Mouse (Mus musculus): ENCODE results near the gene C130074G19Rik.

The C130074G19Rik gene

DNA sequence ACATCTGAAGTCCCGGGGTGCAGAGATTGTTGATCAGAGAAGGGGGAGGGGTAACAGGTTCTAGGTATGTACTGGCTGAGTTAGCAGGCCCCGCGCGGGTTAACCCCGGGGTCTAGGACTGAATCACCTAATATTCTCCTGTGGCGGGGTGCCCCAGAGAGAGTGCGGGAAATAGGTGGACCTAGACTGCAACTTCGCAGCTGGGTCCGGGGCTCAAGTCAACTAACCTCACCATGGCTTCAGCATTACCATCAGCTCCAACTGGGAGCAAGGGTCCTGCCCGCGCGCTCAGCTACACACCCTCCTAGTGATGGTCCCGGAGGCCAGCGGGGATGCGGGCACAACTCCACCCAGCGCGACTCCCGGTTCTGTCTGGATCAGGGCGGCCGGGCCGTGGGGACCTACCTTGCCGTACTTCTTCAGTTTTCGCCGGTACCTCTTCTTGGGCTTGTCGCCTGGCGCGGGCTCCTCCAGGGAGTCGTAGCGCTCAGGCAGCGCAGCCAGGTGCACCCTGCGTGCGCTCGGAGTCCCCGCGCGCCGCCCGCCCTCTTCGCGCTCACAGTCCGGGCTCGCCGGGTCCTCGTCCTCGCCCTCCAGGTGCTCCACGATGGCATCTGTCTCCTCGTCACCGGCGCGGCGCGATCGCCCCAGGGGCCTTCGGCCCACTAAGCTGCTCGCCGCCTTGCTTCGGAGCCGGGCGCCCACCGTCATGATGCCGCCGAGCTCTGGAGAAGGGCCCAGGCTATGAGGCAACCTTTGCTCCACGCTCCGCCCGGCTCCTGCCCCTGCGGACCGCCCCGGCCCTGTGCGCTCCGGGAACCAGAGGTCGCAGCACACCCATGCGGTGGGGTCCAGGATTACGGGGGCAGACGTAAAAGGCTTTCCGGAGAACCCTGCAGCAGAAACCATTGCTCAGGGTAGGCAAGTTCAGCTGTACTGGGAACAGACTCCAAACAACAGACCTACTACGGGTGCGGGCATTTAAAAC, at the start of gene C130074G19Rik:
Gene C130074G19Rik (minus strand): TSS at position 938 of the 988 bp plus-strand sequence.
- peak; percentile 90 for DNase-seq

DNA sequence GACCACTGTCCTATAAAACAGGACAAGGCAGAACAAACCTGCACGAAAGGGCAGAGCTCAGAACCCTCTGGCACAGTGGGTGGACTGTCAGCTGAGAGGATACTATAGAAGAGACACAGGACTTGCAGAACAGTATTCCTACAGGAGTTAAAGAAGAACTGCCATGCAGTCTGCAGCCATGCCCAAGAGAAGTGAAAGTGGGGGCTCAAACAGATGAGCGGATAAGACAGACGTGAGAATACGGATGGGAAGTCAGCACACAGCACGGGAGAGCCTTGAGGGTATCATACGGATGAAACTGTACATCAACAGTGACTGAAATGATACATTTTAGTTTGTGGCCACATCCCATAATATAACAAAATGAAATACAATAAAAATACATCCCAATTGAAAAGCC, 48.1 kb upstream of the C130074G19Rik start:
- no peak for DNase-seq

DNA sequence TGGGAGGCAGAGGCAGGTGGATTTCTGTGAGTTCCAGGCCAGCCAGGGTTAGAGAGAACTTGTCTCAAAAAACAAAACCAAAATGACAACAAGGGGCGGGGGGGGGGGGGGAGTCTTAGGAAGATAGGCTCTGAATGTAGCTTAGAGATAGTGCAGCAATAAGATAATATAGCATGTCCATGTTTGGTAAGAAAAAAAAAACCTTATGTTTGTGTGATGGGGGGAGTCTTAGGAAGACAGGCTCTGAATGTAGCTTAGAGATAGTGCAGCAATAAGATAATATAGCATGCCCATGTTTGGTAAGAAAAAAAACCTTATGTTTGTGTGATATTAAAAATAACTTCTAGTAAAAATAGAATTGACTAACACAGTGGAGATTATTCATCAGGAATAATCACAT, 45.4 kb upstream of the C130074G19Rik start:
- DNase-seq = no peak

DNA sequence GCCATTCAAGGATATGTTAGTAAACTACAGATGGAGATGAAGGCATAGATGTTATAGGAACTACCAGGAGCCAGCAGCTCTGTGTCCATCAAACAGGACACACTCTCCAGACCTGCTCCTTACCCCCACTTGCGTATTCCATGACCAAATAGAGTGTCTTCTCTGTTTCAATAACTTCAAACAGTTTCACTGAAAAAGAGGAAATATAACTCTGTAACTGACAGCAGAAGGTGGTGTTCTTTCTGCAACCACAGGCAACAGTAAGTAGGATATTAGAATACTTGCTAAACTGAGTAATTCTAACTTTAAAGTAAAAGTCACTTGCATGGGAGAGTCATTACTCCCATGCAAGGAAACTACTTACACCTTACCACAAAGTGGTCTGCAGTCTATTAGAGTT, 44.9 kb upstream of the C130074G19Rik start:
- no peak for DNase-seq

DNA sequence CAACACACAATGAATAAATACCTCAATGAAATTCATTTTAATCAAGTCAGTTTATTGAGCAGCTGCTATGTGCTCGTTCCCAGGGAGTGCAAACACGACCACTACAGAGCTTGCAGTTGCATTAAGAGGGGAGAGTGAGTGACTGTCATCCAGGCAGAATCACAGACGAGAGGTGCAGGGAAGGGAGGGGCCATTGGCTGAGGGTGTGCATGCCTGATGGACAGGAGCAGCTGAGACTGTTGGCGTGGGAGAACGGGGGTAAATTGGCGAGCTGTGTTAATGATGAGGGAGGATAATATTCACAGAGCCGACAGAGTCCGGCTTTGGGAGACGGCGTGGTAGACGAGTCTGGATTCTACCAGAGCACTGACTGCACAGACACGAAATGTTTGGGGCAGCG, 39.8 kb upstream of the C130074G19Rik start:
- no peak for DNase-seq

DNA sequence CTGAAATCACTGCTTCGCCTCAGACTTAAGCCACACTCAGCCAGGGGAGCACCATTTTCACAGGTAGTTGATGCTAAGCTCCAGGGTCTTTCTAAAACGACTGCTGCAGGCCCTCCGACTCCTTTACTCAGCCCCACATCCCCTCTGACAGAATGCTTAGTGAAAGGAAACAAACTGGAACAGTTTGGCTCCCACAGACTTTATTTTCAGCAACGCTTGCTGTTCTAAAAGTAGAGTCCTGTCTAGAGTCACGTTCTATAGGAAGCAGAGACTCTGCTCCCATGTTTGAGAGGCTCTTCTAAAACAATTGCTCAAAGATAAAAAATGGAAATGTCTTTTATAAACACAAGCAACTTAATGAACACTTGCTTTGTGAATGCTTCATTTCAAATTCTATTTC, 37.0 kb upstream of the C130074G19Rik start:
- no peak for DNase-seq

DNA sequence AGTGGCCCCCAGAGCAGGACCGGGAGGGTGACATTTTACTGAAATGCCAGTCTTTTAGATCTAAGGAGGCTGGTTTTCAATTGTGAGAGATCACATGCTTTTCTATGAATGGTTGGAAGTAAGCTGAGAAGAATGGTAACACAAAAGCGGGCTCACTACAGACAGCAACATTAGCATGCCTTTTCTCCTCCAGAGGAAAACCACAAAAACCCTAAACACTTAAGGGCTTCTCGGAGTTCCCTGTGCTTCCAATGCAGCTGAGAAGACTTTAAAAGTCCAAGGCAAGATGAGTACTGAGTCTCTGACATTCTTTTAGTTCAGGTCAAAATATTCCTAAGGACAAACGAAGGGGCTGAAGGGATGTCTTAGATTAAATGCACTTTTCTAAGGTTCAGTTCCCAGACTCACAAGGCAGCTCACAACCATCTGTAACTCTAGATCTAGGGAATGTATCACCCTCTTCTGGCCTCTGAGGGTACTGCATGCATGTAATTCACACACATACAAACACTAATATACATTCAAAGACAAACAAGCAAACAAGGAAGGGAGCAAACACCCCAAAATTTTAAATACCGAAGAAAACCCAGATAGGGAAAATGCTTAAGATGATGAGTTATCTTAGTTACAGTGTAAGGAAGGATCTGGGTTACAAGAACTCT, 35.3 kb upstream of the C130074G19Rik start:
- no peak for DNase-seq

DNA sequence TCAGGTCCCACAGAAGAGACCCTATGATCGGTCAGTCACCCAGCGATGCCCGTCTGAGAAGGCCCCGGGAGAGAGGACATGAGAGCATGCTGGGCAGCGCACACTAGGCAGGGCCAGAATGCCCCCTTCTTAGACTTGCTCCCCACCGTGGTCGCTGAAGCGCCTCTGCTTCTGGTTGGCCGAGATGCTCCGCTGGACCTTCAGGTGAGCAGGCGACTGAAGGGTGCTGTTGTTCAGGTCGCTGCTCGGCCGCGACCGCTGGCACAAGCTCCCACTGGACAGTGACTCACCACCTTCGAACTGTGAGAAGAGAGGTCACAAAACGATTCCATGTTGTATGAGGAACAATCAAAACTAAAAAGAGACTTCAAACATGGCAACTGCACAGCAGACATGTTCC, 29.3 kb upstream of the C130074G19Rik start:
- no peak for DNase-seq

DNA sequence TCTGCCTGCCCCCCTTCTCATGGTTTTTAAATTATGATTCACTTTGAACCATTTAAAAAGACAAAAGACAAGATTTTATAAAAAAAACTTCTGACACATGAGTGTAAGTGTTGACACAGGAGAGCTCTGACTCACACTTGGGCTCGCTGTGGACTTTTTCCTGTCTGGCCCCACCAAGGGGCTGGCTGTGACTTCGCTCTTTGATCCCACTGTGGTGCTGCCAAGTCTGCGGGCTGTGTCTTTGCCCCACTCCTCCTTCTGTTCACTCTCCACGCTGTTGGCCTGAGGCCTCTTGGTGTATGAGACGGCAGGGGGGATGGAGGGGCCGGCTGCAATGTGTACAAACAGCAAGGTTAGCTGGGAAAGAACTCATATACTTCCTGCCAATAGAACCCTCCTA, 28.8 kb upstream of the C130074G19Rik start:
- peak; percentile 66 for DNase-seq

DNA sequence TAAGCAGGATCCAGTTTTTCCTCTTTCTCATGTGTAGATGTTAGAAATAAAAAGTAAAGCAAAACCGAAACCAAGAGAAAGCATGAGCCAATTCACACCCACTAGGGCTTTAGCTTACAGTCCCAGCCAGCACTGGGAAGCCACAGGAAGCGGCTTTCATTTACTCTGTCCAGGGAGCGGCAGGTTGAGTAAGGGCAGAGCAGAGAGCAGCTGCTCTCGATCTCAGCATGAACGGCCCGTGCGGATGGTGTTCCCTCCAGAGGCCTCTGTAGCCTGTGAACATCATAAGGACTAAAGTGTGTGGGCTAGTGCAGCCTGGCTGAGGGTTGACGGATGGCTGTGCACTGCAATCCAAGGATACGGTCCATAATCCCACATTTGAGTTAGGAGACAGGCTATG, 25.5 kb upstream of the C130074G19Rik start:
- DNase-seq = no peak

DNA sequence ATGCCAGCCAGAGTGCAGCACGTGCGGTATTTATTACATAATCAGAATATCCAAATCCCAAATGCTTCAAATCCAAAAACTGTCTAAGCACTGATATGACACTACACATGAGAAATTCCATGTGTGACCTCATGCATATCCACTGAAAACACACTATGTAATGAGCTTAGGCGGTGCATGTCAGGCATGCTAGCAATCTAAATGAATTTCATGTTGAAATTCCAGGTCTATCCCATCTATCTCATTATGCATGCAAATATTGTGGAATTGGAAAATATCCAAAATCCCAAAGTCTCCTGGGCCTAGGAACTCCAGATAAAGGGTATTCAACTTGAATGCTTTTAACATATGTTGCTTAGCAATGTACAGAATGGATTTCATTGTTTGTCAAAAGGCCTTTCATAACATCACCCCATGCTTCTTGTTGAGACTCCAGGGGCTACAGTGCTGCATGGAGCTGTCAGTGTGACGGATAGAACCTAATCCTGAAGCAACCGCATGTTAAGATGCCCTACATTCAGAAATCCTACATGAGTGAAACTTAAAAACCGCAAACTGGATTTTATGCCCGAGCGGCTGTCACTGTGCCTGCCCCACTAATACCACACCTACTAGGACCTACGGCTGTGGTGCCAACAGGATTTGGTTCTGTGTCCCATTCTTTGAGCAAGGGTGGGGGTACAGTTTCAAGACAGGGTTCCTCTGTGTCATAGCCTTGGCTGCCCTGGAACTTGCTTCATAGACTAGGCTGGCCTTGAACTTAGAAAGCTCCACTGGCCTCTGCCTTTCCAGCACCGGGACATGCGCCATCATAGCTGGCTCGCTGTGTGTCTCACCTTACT, 23.1 kb upstream of the C130074G19Rik start:
- no peak for DNase-seq

DNA sequence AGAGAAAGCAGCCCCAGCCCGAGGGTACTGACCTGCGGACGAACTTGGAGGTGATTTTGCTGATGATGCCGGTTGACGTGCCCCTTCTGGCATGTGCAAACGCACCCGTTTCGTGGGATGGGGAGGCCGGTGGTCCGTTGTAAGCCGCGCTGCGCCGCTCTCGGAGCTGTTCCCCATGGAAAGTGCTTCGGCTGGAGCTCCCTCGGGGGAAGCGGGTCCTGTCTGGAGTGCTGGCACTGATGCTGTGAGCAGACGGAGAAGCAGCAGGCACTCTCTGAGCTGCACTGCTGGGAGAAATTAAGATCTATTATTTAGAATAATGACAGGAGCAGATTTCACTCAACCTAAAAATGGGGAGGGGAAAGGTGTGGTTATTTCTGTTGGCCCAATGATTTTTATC, 22.4 kb upstream of the C130074G19Rik start:
- no peak for DNase-seq

DNA sequence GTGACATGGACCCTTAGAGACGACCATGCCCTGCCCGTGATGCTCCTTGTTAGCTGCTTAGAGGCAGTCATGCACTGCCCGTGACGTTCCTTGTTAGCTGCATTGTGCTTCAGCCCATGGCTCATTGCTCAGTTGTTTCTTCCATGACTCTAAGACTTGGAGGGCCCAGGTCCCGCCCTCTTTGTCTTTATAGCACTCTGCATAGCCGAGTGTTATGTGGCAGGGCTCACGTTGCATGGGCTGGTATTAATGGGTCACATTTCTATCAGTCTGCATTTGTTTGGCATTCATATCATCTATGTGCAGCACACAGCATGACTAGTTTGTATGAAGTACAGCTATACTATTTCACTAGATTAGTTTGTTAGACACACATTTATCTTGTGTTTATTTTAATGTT, 20.7 kb upstream of the C130074G19Rik start:
- DNase-seq = no peak

DNA sequence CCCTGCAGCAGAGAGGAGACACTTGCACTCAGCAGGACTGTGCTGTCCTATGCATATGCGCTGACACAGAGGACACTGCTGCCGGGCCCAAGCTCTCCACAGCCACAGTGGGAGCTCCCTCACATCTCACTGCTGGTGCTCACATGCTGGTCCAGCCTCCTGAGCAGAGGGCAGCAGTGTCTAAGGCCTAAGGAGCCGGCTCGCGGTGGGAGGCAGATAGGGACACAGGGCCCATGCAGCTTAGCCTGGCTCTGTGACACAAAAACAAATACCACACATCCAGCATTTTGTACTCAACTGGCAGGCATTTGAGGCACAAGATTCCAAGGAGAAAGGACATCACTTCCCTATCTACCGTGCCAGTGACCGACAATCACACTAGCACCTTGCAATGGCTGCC, 19.9 kb upstream of the C130074G19Rik start:
- no peak for DNase-seq

DNA sequence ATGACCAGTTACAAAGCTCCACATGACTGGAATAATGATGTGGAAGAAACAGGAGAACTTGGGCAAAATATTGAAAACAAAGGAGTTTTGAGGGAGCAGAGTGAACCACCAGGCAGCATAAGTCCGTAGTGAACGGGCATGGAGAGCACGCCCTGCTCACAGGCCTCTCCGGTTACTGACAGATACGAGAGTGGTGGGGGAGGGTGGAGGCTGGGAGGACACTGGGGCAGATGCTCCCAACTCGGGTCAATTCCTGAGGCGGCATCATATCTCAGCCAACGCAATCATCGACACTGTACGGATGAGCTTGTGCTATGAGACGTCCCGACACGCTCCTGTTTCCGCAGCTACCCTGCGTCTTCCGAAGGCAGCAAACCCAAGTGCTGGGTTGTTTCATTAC, 14.3 kb upstream of the C130074G19Rik start:
- no peak for DNase-seq

DNA sequence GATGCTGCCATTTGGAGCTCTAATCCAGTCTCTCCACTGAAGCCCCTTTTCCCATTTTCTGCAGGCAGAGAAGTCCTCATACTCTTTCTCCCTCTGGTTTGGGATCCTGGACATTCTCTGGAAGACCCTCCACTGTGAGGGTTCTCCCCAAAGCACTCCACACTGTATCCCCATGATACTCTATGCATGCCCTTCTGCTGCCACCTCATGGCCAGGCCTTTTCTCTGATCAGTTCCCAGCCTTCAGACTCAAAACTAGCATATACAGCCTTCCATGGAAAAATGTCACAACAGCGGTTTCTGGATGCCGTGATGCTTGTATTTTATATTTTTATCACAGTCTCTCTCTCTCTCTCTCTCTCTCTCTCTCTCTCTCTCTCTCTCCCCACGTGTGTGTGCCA, 9.0 kb upstream of the C130074G19Rik start:
- DNase-seq = no peak

DNA sequence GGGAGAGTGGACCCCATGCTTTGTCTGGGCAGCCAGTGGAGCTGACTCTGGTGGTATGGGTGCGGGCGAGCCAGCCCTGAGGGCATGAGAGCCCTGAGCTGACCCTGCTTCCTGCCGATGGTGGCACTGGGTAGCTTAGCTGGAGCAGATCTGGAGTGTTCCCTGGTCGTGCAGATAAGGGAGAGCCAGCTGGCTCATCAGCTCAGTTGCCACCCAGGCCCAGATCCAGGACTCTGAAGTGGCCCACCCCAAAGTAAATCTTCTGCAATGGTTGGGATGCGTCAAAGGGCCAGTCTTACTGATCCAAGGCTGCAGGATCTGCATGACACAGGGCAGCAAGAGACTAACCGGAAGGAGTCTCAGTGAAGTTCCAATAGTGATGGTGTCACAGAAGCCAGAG, 6.4 kb upstream of the C130074G19Rik start:
- DNase-seq = no peak

DNA sequence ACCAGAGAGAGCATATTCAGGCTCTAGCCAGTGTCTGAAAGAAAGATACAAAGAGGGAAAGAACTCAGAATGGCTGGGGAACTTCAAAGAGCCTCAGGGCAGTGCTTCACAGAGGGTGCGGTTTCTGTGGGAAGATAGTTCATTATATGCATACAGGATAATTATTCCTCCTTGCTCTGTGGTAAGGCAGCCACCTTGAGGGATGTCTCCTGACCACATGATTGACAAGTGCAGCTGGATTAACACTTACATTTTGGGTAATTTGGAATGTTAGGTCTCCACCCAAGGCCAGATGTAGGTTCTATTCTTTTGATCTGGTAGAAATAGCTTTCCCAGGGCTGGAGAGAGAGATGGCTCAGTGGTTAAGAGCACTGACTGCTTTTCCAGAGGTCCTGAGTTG, 3.1 kb upstream of the C130074G19Rik start:
- DNase-seq = no peak

DNA sequence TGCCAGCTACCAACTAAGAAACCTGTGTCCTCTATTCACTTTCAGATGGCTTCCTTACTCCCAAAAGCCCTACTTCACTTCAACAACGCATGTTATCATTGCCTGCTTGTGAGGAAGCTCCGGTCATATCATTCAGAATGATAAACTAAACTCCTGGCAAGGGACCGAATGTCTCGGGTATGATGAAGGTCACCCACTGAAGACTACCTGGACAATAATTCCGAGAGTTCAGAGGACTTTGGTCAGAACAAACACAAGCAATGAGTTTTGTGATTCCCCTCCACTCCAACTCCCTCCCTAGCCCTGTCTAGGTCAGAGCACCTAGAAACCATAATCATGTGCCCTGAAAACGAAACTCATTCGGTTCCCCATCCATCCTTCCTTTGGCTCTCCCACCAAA, 1.2 kb downstream of the C130074G19Rik start:
- DNase-seq = no peak

DNA sequence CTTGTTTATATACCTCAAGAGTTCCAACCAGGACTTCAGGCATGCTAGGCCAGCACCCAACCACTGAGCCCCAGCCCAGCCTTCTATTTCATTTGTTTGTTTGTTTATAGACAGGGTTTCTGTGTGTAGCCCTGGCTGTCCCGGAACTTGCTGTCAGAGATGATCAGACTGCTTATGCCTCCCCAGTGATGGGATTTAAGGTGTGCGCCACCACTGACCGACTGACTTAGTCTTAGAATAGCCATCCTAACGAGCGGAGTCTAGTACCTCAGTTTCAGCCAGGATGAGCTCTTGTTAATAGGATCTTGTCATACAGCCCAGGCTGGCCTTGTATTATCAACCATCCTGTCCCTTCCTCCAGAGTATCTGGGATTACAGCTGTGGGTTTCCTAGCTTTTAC, 1.8 kb downstream of the C130074G19Rik start:
- no peak for DNase-seq

DNA sequence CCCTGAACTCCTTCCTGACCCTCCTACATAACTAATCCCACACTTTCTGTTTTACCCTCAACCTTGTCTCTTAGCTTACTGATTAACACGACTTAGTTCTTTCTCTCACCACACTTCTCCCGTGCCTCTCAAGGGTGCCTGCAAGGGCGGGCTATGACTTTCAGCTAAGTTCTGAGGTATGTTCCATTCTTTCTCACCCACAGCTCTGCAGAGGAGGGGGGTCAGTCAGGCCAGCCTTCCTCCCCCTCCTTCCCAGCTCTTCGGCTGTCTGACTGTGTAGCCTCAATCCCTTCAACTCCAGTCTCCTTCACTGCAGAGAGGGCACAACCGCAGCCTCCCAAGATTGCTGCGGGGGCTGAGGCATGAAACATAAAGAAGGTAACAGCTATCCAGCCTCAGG, 4.2 kb downstream of the C130074G19Rik start:
- DNase-seq = peak; percentile 84

DNA sequence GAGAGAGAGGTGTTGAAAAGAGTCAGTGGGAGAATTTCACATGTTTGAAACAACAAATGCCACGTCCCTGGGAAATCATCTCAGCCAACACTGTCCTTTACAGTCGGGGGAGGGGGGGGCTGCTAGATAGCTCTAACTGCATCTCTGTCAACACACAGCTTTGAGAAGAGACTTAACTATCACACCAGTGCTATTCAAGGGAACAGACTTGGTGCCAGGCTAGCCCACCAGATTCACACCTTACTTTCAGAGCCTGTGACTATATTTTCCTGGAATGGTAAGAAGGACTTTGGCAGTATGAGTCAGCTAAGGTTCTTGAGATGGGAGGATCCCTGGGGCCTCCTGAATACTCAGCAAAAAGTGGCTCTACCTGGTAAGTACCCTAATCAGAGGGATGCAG, 5.7 kb downstream of the C130074G19Rik start:
- no peak for DNase-seq

DNA sequence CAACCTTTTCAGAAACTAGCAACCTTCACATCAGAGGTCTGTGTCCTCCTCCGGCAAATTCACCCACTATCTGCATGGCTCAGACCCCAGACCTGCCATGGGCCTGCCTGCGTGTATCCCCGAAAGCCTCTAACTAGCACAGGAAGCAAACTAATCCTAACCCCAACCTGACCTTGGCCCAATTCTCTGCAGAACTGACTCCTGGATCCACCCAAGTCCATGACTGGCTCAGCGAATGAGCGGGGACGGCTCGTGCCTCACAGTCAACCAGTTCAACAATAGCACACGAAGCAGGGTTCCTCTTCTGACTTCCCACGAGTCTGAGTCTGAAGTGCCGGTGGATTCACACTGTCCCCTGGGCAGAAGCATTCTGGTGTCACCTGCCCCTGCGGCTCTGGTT, 9.1 kb downstream of the C130074G19Rik start:
- DNase-seq = no peak

Data from kidney, adult 11 months (tissue).